Mouse (Mus musculus): ENCODE results near the gene Usp10. TPM values are rescaled to one million over a fixed set of nuclear protein-coding genes. Genes with fewer than 3 reads are reported as not detected.

Gene Usp10
- total and polyA plus RNA-seq, 3 experiments, result 80.0 to 161 (median 152) TPM

DNA sequence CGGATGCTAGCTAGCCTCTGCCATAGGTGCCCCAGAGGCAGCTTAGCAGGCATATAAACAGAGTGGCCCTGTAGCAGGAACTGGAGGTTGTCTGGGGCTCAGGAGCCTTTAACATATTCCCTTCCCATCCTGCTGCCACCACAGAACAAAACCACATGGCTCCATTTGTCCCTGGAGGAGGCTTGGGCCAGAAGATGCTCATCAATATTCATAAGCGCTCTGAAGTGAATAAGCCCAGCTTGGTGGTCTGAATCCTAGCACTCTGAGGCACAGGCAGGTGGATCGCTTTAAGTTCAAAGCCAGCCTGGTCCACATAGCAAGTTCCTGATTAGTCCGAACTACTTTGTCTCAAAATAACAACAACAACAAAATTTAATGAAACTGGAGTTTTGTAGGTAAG is 22.1 kb upstream of the Usp10 start (continued):
- TF ChIP-seq MAZ (IDR thresholded peaks at IDR 0.05; ENCODE audit: low read depth, low read length), result no peak

- dilution Hi-C loops (cut with MboI; ENCODE audit: extremely low pct_ligation_motif_present, extremely low pct_unique_long_range_greater_than_20kb, low sequenced_read_pairs), result no loop called here
- DNase-seq (ENCODE audit: extremely low read depth), result no peak
- in situ Hi-C loops (cut with MboI; ENCODE audit: low pct_ligation_motif_present, low pct_unique_long_range_greater_than_20kb, low sequenced_read_pairs), result no loop called here
- Histone ChIP-seq H3K27me3 (replicated peaks) (peaks cover 9% of the 10 kb centered on the region), H3K4me1 (ENCODE audit: control insufficient read depth in 1 of 2, insufficient read depth in 2 of 2) (no peaks in the 10 kb centered on the region), H3K27ac (ENCODE audit: insufficient read depth, low read depth) (no peak overlapping the region), H3K4me2 (ENCODE audit: insufficient read depth, low read depth, poor library complexity, severe bottlenecking) (no peak overlapping the region), H3K4me3 (replicated peaks in 1 of 3; ENCODE audit: low read depth in 2 of 3, low read length in 2 of 3, poor library complexity in 1 of 3) (no peak overlapping the region), H3K36me3 (replicated peaks in 1 of 2; ENCODE audit: control insufficient read depth in 1 of 2, insufficient read depth in 1 of 2, low read length in 1 of 2) (no peaks in the 10 kb centered on the region), H3K9ac (ENCODE audit: insufficient read depth, low read depth) (no peak overlapping the region), H3K9me3 (replicated peaks; ENCODE audit: low read length) (no peaks in the 10 kb centered on the region), H3K79me2 (replicated peaks; ENCODE audit: control insufficient read depth, extremely low read depth, insufficient read depth, poor library complexity, severe bottlenecking) (no peaks in the 10 kb centered on the region)
- no peak for TF ChIP-seq ZC3H11A (IDR thresholded peaks at IDR 0.05; ENCODE audit: low read depth, low read length)
- no peak for TF ChIP-seq NRF1 (IDR thresholded peaks at IDR 0.05; ENCODE audit: low read depth, low read length)
- no peak for TF ChIP-seq ZNF384 (IDR thresholded peaks at IDR 0.05; ENCODE audit: low read depth, low read length)
- TF ChIP-seq ZMIZ1 (IDR thresholded peaks at IDR 0.05; ENCODE audit: low read depth, low read length), result no peak
- no peak for TF ChIP-seq ETS1 (conservative IDR thresholded peaks at IDR 0.05; ENCODE audit: low read depth, low read length)
- TF ChIP-seq USF1 (IDR thresholded peaks at IDR 0.05; ENCODE audit: low read depth, low read length), result no peak
- TF ChIP-seq MAX (IDR thresholded peaks at IDR 0.05; ENCODE audit: low read length), result no peak
- no peak for TF ChIP-seq JUN (IDR thresholded peaks at IDR 0.05; ENCODE audit: insufficient read depth, low read depth, low read length)
- no peak for TF ChIP-seq SIN3A (IDR thresholded peaks at IDR 0.05; ENCODE audit: low read length)
- no peak for TF ChIP-seq JUND (conservative IDR thresholded peaks at IDR 0.05; ENCODE audit: low read depth, low read length)
- TF ChIP-seq SMC3 (IDR thresholded peaks at IDR 0.05; ENCODE audit: low read depth, low read length), result no peak
- no peak for TF ChIP-seq ELF1 (IDR thresholded peaks at IDR 0.05; ENCODE audit: low read depth, low read length)
- no peak for TF ChIP-seq POLR2A (IDR thresholded peaks at IDR 0.05; ENCODE audit: low read depth, low read length)
- TF ChIP-seq MEF2A (IDR thresholded peaks at IDR 0.05; ENCODE audit: borderline replicate concordance, low read depth, low read length), result no peak
- no peak for TF ChIP-seq CTCF (conservative IDR thresholded peaks at IDR 0.05 in 1 of 2, IDR thresholded peaks at IDR 0.05 in 1 of 2; ENCODE audit: low read depth in 2 of 2, low read length in 2 of 2)
- TF ChIP-seq BHLHE40 (IDR thresholded peaks at IDR 0.05; ENCODE audit: low read depth, low read length), result no peak
- no peak for TF ChIP-seq ZKSCAN1 (IDR thresholded peaks at IDR 0.05; ENCODE audit: borderline replicate concordance, low read depth, low read length)
Measured at GRCm38 (mm10) chr8:119897069-119897468, 13.1 kb upstream of the Usp10 start.

DNA sequence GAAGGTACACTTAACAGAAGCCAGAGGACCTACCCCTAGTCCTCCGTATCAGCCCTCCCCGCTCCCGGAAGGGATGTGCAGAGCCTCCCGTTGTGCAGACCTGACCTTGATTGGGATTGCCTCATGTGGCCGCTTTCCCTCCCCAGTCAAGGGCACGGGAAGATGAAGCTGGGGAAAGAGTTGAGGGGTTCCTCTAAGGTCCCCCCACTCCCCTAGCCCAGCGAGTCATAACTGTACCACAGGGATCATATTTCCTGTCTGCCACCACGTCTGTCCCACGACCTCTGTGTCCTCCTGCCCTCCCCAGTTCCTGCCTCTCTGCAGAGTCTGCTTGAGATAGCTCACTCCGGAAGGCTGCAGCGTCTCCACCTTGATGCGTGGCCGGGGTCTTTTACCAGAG is 12.2 kb upstream of the Usp10 start:
- dilution Hi-C loops (cut with MboI; ENCODE audit: extremely low pct_ligation_motif_present, extremely low pct_unique_long_range_greater_than_20kb, low sequenced_read_pairs), result no loop called here

More for the DNA sequence above, 12.2 kb upstream of the Usp10 start:
- H3K4me3 ChIP-seq (replicated peaks in 1 of 3; ENCODE audit: low read depth in 2 of 3, low read length in 2 of 3, poor library complexity in 1 of 3), result no peak overlapping the region
- no peak overlapping the region for H3K4me2 ChIP-seq (ENCODE audit: insufficient read depth, low read depth, poor library complexity, severe bottlenecking)
- peaks cover 9% of the 10 kb centered on the region for H3K27me3 ChIP-seq (replicated peaks)
- H3K79me2 ChIP-seq (replicated peaks; ENCODE audit: control insufficient read depth, extremely low read depth, insufficient read depth, poor library complexity, severe bottlenecking), result no peaks in the 10 kb centered on the region
- H3K9me3 ChIP-seq (replicated peaks; ENCODE audit: low read length), result no peaks in the 10 kb centered on the region
- no peak overlapping the region for H3K9ac ChIP-seq (ENCODE audit: insufficient read depth, low read depth)
- H3K4me1 ChIP-seq (ENCODE audit: control insufficient read depth in 1 of 2, insufficient read depth in 2 of 2), result peaks cover 0 to 2% of the 10 kb centered on the region in 2 experiments; a peak in 1 of 4 replicates
- no peak overlapping the region for H3K27ac ChIP-seq (ENCODE audit: insufficient read depth, low read depth)
- no peaks in the 10 kb centered on the region for H3K36me3 ChIP-seq (replicated peaks in 1 of 2; ENCODE audit: control insufficient read depth in 1 of 2, insufficient read depth in 1 of 2, low read length in 1 of 2)
- TF ChIP-seq RCOR1 (conservative IDR thresholded peaks at IDR 0.05; ENCODE audit: low read depth, low read length) (no peak), GABPA (IDR thresholded peaks at IDR 0.05; ENCODE audit: insufficient replicate concordance, low read depth, low read length) (no peak), RAD21 (IDR thresholded peaks at IDR 0.05; ENCODE audit: low read depth, low read length) (no peak), ZNF384 (IDR thresholded peaks at IDR 0.05; ENCODE audit: low read depth, low read length) (no peak), UBTF (IDR thresholded peaks at IDR 0.05; ENCODE audit: low read depth, low read length) (no peak), POLR2AphosphoS2 (IDR thresholded peaks at IDR 0.05; ENCODE audit: low read depth, low read length) (no peak), MEF2A (IDR thresholded peaks at IDR 0.05; ENCODE audit: borderline replicate concordance, low read depth, low read length) (no peak), USF2 (conservative IDR thresholded peaks at IDR 0.05; ENCODE audit: low read depth, low read length) (no peak), TCF12 (IDR thresholded peaks at IDR 0.05; ENCODE audit: low read depth, low read length) (no peak), CHD1 (IDR thresholded peaks at IDR 0.05; ENCODE audit: low read depth, low read length) (no peak), ZC3H11A (IDR thresholded peaks at IDR 0.05; ENCODE audit: low read depth, low read length) (no peak), E2F4 (IDR thresholded peaks at IDR 0.05; ENCODE audit: insufficient replicate concordance, low read depth, low read length) (no peak), ELF1 (IDR thresholded peaks at IDR 0.05; ENCODE audit: low read depth, low read length) (no peak), KAT2A (IDR thresholded peaks at IDR 0.05; ENCODE audit: insufficient replicate concordance, low read length) (no peak), BHLHE40 (IDR thresholded peaks at IDR 0.05; ENCODE audit: low read depth, low read length) (no peak), NRF1 (IDR thresholded peaks at IDR 0.05; ENCODE audit: low read depth, low read length) (no peak), JUND (conservative IDR thresholded peaks at IDR 0.05; ENCODE audit: low read depth, low read length) (no peak), EP300 (IDR thresholded peaks at IDR 0.05; ENCODE audit: low read length) (no peak)
- DNase-seq (ENCODE audit: extremely low read depth), result no peak
- in situ Hi-C loops (cut with MboI; ENCODE audit: low pct_ligation_motif_present, low pct_unique_long_range_greater_than_20kb, low sequenced_read_pairs), result no loop called here

Measured in CH12.LX (cell line).